8 mouse cellular contexts compared by ENCODE assay signal in genomic region chr10:7664027-7664526, GRCm38 (mm10). TPM values are rescaled to one million over a fixed set of nuclear protein-coding genes. Genes with fewer than 3 reads are reported as not detected.
DNase-seq lines count a peak whose midpoint lies in the region; ATAC-seq and TF ChIP-seq lines count a peak whose summit lies in the region.

No protein-coding gene starts in this region.

- no peak for TF ChIP-seq CTCF in ES-Bruce4 (IDR thresholded peaks at IDR 0.05; ENCODE audit: low read depth, low read length)

- peak overlapping the region; percentile 94; the same call in 1 of the 2 replicates for H3K27ac ChIP-seq in heart, embryonic 11.5 days (ENCODE audit: low read depth, low read length)
- H3K27ac ChIP-seq in ES-Bruce4 (ENCODE audit: insufficient read depth, low read length) = no peak overlapping the region
- peak overlapping the region; percentile 87; the same call in 1 of the 2 replicates for H3K27ac ChIP-seq in hindbrain, embryonic 11.5 days (ENCODE audit: low read depth, low read length)
- H3K27ac ChIP-seq in midbrain, embryonic 10.5 days (replicated peaks) = 0 out of 2 replicates have a peak overlapping the region, but pooled peaks have one; percentile 94

- H3K4me1 ChIP-seq in heart, embryonic 11.5 days (ENCODE audit: control insufficient read depth, insufficient read depth, low read length) = peaks cover 9% of the 10 kb centered on the region; the same call in 1 of the 2 replicates
- H3K4me1 ChIP-seq in ES-Bruce4 (ENCODE audit: control insufficient read depth, insufficient read depth, low read length) = no peaks in the 10 kb centered on the region
- H3K4me1 ChIP-seq in hindbrain, embryonic 11.5 days (replicated peaks; ENCODE audit: control insufficient read depth, insufficient read depth, low read length) = no peaks in the 10 kb centered on the region
- peaks cover 24% of the 10 kb centered on the region for H3K4me1 ChIP-seq in midbrain, embryonic 10.5 days

- no peak for TF ChIP-seq POLR2A in ES-Bruce4 (IDR thresholded peaks at IDR 0.05; ENCODE audit: insufficient read depth, low read length)

- H3K36me3 ChIP-seq in heart, embryonic 11.5 days (ENCODE audit: control insufficient read depth, insufficient read depth, low read length) = no peaks in the 10 kb centered on the region
- peaks cover 3% of the 10 kb centered on the region; the same call in 1 of the 2 replicates for H3K36me3 ChIP-seq in ES-Bruce4 (ENCODE audit: control insufficient read depth, insufficient read depth, low read length, poor library complexity, severe bottlenecking)
- no peaks in the 10 kb centered on the region for H3K36me3 ChIP-seq in hindbrain, embryonic 11.5 days (ENCODE audit: control insufficient read depth, insufficient read depth, low read length)
- no peaks in the 10 kb centered on the region for H3K36me3 ChIP-seq in midbrain, embryonic 10.5 days

- ATAC-seq in heart, embryonic 11.5 days (replicated peaks; ENCODE audit: insufficient number of reproducible peaks, low FRiP score, low TSS enrichment) = no peak
- ATAC-seq in hindbrain, embryonic 11.5 days (ENCODE audit: low FRiP score) = no peak

- peak overlapping the region; percentile 86 for H3K9ac ChIP-seq in heart, embryonic 11.5 days (ENCODE audit: low read depth, low read length)
- H3K9ac ChIP-seq in ES-Bruce4 (ENCODE audit: low read depth, poor library complexity, severe bottlenecking) = peak overlapping the region; percentile 86
- peak overlapping the region; percentile 90 for H3K9ac ChIP-seq in hindbrain, embryonic 11.5 days (ENCODE audit: low read depth, low read length)

- H3K27me3 ChIP-seq in heart, embryonic 11.5 days (ENCODE audit: control insufficient read depth, insufficient read depth, low read length) = no peaks in the 10 kb centered on the region
- no peaks in the 10 kb centered on the region for H3K27me3 ChIP-seq in ES-Bruce4 (ENCODE audit: control insufficient read depth, insufficient read depth, low read length, poor library complexity, severe bottlenecking)
- no peaks in the 10 kb centered on the region for H3K27me3 ChIP-seq in hindbrain, embryonic 11.5 days (ENCODE audit: control insufficient read depth, insufficient read depth, low read length)
- no peaks in the 10 kb centered on the region for H3K27me3 ChIP-seq in midbrain, embryonic 10.5 days (ENCODE audit: low read depth, poor library complexity, severe bottlenecking)

- peak overlapping the region; percentile 92 for H3K4me3 ChIP-seq in heart, embryonic 11.5 days (ENCODE audit: low read depth, low read length)
- 0 out of 2 replicates have a peak overlapping the region, but pooled peaks have one; percentile 93 for H3K4me3 ChIP-seq in ES-Bruce4 (ENCODE audit: low read depth, low read length)
- peak overlapping the region; percentile 90 for H3K4me3 ChIP-seq in hindbrain, embryonic 11.5 days (ENCODE audit: low read depth, low read length)
- peak overlapping the region; percentile 92 for H3K4me3 ChIP-seq in midbrain, embryonic 10.5 days

- H3K9me3 ChIP-seq in heart, embryonic 11.5 days (replicated peaks; ENCODE audit: control insufficient read depth, low read length) = no peaks in the 10 kb centered on the region
- no peaks in the 10 kb centered on the region for H3K9me3 ChIP-seq in ES-Bruce4 (replicated peaks; ENCODE audit: control insufficient read depth, insufficient read depth, low read length, poor library complexity, severe bottlenecking)
- H3K9me3 ChIP-seq in hindbrain, embryonic 11.5 days (ENCODE audit: control insufficient read depth, low read length) = no peaks in the 10 kb centered on the region
- H3K9me3 ChIP-seq in midbrain, embryonic 10.5 days (replicated peaks) = no peaks in the 10 kb centered on the region

- H3K4me2 ChIP-seq in heart, embryonic 11.5 days = peak overlapping the region; percentile 92
- H3K4me2 ChIP-seq in hindbrain, embryonic 11.5 days (replicated peaks; ENCODE audit: low read depth, low read length) = peak overlapping the region; percentile 86

- 55% methylated on average over 6 of the region's 6 CpGs for WGBS in heart, embryonic 11.5 days (ENCODE audit: insufficient replicate concordance)
- WGBS in hindbrain, embryonic 11.5 days = 72% methylated on average over 6 of the region's 6 CpGs
- WGBS in midbrain, embryonic 10.5 days = 78% methylated on average over 6 of the region's 6 CpGs

- DNase-seq in heart, adult 8-10 months (ENCODE audit: low spot score) = no peak
- no peak for DNase-seq in hindbrain, embryonic 11.5 days (ENCODE audit: low spot score)
- DNase-seq in midbrain, embryonic 10.5 days (ENCODE audit: low spot score) = no peak
- no peak for DNase-seq in adrenal gland, postnatal 10 days
- DNase-seq in cerebellum, postnatal 4 days (ENCODE audit: low spot score in 2 of 2) = no peak
- no peak for DNase-seq in urinary bladder, postnatal 36 days (ENCODE audit: low spot score in 2 of 2)

- TF ChIP-seq EP300 in ES-Bruce4 (IDR thresholded peaks at IDR 0.05; ENCODE audit: insufficient read depth, low read depth, low read length) = no peak

RNA-seq across cellular contexts. Expression of gene Nup43, which starts 3.2 kb away (rescaled TPM):
- 44.7 and 45.8 TPM in 2 replicates for polyA plus RNA-seq in heart, embryonic 11.5 days (2014; fragmentation: Nextera tagmentation; extraction: Ambion mirVana)
- 1 to 10 TPM; 4.9 to 7.1 (median 6.0) TPM for total RNA-seq in heart, adult 8-10 months (2022)
- 92.5 and 99.6 TPM in 2 replicates for polyA plus RNA-seq in ES-Bruce4 (2011; ENCODE audit: insufficient read depth, insufficient read length, low read depth, missing spikeins)
- polyA plus RNA-seq in hindbrain, embryonic 11.5 days (2014; fragmentation: Nextera tagmentation; extraction: Ambion mirVana) = 62.3 and 68.1 TPM in 2 replicates
- polyA plus RNA-seq in midbrain, embryonic 10.5 days (2016; fragmentation: Nextera tagmentation; extraction: Ambion mirVana) = 74.9 and 90.2 TPM in 2 replicates
- total RNA-seq in adrenal gland, postnatal 10 days (2021) = 10 to 100 TPM; 11.7 to 14.4 TPM

RNA-seq across cellular contexts. Expression of gene Pcmt1, which starts 16.9 kb away (rescaled TPM):
- polyA plus RNA-seq in heart, embryonic 11.5 days (2014; fragmentation: Nextera tagmentation; extraction: Ambion mirVana) = 135 and 142 TPM in 2 replicates
- 100 to 1,000 TPM in 1 of 4 experiments, 10 to 100 TPM in 3; 94.3 to 102 (median 98.0) TPM for total RNA-seq in heart, adult 8-10 months (2022)
- 72.8 and 73.9 TPM in 2 replicates for polyA plus RNA-seq in ES-Bruce4 (2011; ENCODE audit: insufficient read depth, insufficient read length, low read depth, missing spikeins)
- 145 and 146 TPM in 2 replicates for polyA plus RNA-seq in hindbrain, embryonic 11.5 days (2014; fragmentation: Nextera tagmentation; extraction: Ambion mirVana)
- polyA plus RNA-seq in midbrain, embryonic 10.5 days (2016; fragmentation: Nextera tagmentation; extraction: Ambion mirVana) = 137 and 144 TPM in 2 replicates
- total RNA-seq in adrenal gland, postnatal 10 days (2021) = 10 to 100 TPM; 66.8 to 71.3 TPM

RNA-seq across cellular contexts. Expression of gene Lats1, which starts 16.9 kb away (rescaled TPM):
- polyA plus RNA-seq in heart, embryonic 11.5 days (2014; fragmentation: Nextera tagmentation; extraction: Ambion mirVana) = 4.7 and 5.3 TPM in 2 replicates
- total RNA-seq in heart, adult 8-10 months (2022) = 10 to 100 TPM; 10.5 to 12.1 (median 10.8) TPM
- 18.9 and 22.0 TPM in 2 replicates for polyA plus RNA-seq in ES-Bruce4 (2011; ENCODE audit: insufficient read depth, insufficient read length, low read depth, missing spikeins)
- polyA plus RNA-seq in hindbrain, embryonic 11.5 days (2014; fragmentation: Nextera tagmentation; extraction: Ambion mirVana) = 15.5 and 16.1 TPM in 2 replicates
- 8.4 and 10.5 TPM in 2 replicates for polyA plus RNA-seq in midbrain, embryonic 10.5 days (2016; fragmentation: Nextera tagmentation; extraction: Ambion mirVana)
- total RNA-seq in adrenal gland, postnatal 10 days (2021) = 10 to 100 TPM; 45.2 to 47.0 TPM
